Mouse (Mus musculus) neural tube, embryonic 11.5 days (tissue): ENCODE data around the gene Taf9b. TPM values are rescaled to one million over a fixed set of nuclear protein-coding genes. Genes with fewer than 3 reads are reported as not detected.
A peak's percentile ranks its signal among the peaks of the same experiment; 100 is the strongest.
"Not testable (repeated sequence)": the region's sequence is repeated elsewhere in the genome, so short reads cannot be mapped to it uniquely, and the experiment has no call there.

Experiments
- ATAC-seq: fragments of 200-750 bp; cut with Nextera tagmentation; 2 replicates; pipeline ENCODE4 v1.8.0; 2017; ENCODE audit warnings: moderate number of reproducible peaks, mild to moderate bottlenecking, moderate TSS enrichment, moderate library complexity; ENCODE audit not compliant: insufficient read depth, low FRiP score, low TSS enrichment
- DNase-seq: peaks from one replicate; pipeline ENCODE4 v3.0.0-alpha.2; 2015; ENCODE audit warnings: low spot score
- H3K27ac ChIP-seq: fragments of 300-500 bp; sonication (generic); 2 replicates; pipeline ENCODE4 v1.5.1; 2014; ENCODE audit warnings: low read depth, mild to moderate bottlenecking, low read length
- H3K27me3 ChIP-seq: fragments of 300-500 bp; sonication (generic); 2 replicates; pipeline ENCODE4 v1.6.1; 2014; ENCODE audit warnings: mild to moderate bottlenecking, low read length, mixed read lengths; ENCODE audit not compliant: control insufficient read depth, insufficient read depth
- H3K36me3 ChIP-seq: fragments of 300-500 bp; sonication (generic); 2 replicates; pipeline ENCODE4 v1.6.1; 2014; ENCODE audit warnings: mild to moderate bottlenecking, low read length, moderate library complexity, mixed read lengths; ENCODE audit not compliant: control insufficient read depth, insufficient read depth
- H3K4me1 ChIP-seq: fragments of 300-500 bp; sonication (generic); 2 replicates; pipeline ENCODE4 v1.6.1; 2014; ENCODE audit warnings: low read length, mixed read lengths; ENCODE audit not compliant: control insufficient read depth, insufficient read depth
- H3K4me2 ChIP-seq: fragments of 300-500 bp; sonication (generic); 2 replicates; pipeline ENCODE4 v1.6.1; 2014; ENCODE audit warnings: low read depth, mild to moderate bottlenecking, moderate library complexity
- H3K4me3 ChIP-seq: fragments of 300-500 bp; sonication (generic); 2 replicates; pipeline ENCODE4 v1.5.1; 2014; ENCODE audit warnings: low read depth, low read length
- H3K9ac ChIP-seq: fragments of 300-500 bp; sonication (generic); 2 replicates; pipeline ENCODE4 v1.6.1; 2014; ENCODE audit warnings: mild to moderate bottlenecking, low read length
- H3K9me3 ChIP-seq: fragments of 300-500 bp; sonication (generic); 2 replicates; pipeline ENCODE4 v1.6.1; 2016; ENCODE audit warnings: low read length; ENCODE audit not compliant: control insufficient read depth
- WGBS: fragments of 180-500 bp; shearing (Covaris S2); extraction: QIAGEN DNeasy Blood & Tissue Kit; methylation state at CpG from one replicate; pipeline ENCODE4 v1.1.7; 2014; 5-methylcytosine and 5-hydroxymethylcytosine counted together
- polyA plus RNA-seq: library from polyadenylated mRNA; unstranded; fragments of >200 nt; fragmentation: Nextera tagmentation; extraction: Ambion mirVana; gene quantifications from 2 replicates; pipeline ENCODE4 v1.2.1, GENCODE M21; 2014

Taf9b gene
- 15.0 and 15.5 TPM in 2 replicates for polyA plus RNA-seq

DNA sequence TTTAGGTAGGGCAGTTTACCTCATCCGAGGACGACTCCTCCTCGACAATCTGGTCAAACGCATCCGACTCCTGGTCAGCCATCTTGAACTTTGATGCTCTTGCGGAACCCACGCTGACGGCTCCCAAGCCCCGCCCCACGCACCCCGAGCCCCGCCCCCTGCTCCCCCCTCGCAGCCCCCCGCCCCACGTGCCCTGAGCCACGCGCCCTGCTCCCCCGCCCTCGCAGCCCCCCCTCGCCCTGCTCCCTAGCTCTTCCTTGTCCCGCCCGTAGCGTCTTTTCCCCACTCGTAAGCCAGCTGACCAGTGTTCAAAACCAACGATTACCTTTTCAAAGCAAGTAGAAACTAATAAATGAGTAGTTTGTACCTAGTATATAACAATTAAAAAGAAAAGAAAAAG is at the start of gene Taf9b:
Taf9b (minus strand) TSS at position 101 of the 400 bp plus-strand sequence.
- Histone ChIP-seq H3K4me2 (no peak within 1 kb of the TSS; the same call in 1 of the 2 replicates), H3K36me3 (no peaks in the 10 kb centered on the region), H3K27me3 (no peaks in the 10 kb centered on the region), H3K9ac (no peak within 1 kb of the TSS), H3K9me3 (no peaks in the 10 kb centered on the region), H3K4me1 (no peaks in the 10 kb centered on the region), H3K27ac (no peak within 1 kb of the TSS), H3K4me3 (no peak within 1 kb of the TSS)
- ATAC-seq, result no peak
- DNase-seq, result no peak
- WGBS, result 85% methylated on average over 25 of the region's 25 CpGs

DNA sequence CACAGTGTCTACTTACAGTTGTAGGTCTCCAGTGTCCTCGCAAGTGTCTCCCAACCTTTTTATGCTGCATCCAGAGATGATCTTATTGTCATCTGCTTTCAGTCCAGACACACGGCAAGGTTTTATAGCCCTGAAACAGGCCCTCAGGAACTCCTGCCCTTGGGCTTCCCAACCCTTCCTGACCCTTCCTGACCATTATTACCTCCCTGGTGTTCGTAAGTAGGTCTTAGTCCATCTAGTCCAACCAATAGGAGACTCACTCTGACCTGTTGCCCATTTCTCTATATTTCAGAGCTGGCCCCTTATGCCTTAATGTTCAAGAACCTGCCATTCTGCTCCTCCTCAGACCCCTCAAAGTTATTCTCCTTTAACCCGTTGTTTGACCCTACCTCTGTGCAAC is 34.3 kb upstream of the Taf9b start, which contains the start of gene Fnd3c2:
Fnd3c2 (minus strand) TSS at position 101 of the 400 bp plus-strand sequence.
- no peaks in the 10 kb centered on the region for H3K9me3 ChIP-seq
- WGBS, result 84% methylated on average over 4 of the region's 4 CpGs
- no peak within 1 kb of the TSS for H3K27ac ChIP-seq
- DNase-seq (no peak), ATAC-seq (no peak)
- H3K27me3 ChIP-seq, result no peaks in the 10 kb centered on the region
- H3K9ac ChIP-seq, result no peak within 1 kb of the TSS
- no peaks in the 10 kb centered on the region for H3K36me3 ChIP-seq
- H3K4me3 ChIP-seq, result no peak within 1 kb of the TSS
- H3K4me1 ChIP-seq, result no peaks in the 10 kb centered on the region
- no peak within 1 kb of the TSS for H3K4me2 ChIP-seq

DNA sequence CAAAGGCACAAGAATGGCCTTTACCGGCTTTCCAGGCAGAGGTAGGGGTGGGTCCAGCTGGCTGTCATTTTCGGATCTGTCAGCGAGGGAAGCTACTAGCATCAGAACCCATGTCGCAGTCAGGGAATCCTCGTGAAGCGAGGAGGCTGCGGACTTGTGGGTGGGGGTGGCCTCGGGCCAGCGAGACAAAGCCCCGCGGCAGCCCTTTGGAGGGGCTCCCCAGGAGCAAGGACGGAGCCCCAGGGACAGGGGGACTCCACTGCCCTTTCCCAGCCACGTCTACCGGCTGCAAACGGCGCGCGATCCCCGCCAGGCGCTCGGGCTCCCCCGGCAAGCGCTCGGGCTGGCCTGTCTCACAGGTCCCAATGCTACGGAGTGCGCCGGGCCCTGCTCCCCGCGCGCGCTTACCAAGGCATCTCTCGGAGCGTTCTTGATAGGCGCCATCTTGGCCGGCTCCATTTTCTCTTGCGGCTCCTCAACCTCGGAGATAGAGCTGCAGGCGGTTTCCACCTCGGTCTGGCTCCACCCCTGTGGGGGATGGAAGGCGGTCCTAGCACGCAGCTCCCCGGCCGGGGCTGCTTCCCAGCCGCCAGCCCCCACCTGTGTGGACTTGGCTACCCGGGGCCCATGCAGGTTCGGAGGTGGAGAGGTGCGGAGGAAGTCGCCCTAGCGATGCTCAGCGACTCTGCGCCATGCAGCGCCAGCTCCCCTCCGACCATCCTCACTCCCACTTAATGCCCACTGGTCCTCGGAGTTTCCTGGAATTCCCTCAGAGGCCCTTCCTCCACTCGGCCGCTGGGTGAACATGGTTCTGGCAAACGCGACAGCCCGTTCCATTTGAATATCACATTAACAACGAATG is 1.6 kb downstream of the Taf9b start:
- WGBS, result 22% methylated on average over 57 of the region's 60 CpGs
- peak; percentile 91 for ATAC-seq

DNA sequence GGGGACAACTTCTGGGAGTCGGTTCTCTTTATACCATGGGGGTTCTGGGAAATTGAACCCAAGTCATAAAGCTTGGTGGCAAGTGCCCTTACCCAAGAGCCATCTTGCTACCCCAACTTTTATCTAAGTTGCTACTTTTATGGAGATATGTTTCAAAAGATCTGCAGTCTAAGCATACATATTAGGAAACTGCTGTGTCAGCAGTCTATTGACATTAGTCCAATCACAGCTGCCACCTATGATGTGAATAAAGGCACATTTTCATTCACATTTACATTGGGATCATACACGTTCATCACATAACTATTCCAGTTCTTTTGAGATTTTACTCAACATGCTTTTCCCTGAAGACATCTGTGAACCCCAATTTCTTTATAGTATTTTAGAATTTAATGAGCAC is 11.9 kb downstream of the Taf9b start:
- Histone ChIP-seq H3K27ac (no peak overlapping the region), H3K9me3 (no peaks in the 10 kb centered on the region), H3K4me3 (no peak overlapping the region), H3K36me3 (no peaks in the 10 kb centered on the region), H3K9ac (no peak overlapping the region), H3K4me2 (no peak overlapping the region), H3K4me1 (no peaks in the 10 kb centered on the region), H3K27me3 (no peaks in the 10 kb centered on the region)
- WGBS, result 89% methylated on average over 2 of the region's 2 CpGs
- DNase-seq (no peak), ATAC-seq (no peak)

More for the DNA sequence above, 1.6 kb downstream of the Taf9b start:
- no peaks in the 10 kb centered on the region for H3K9me3 ChIP-seq
- H3K36me3 ChIP-seq, result no peaks in the 10 kb centered on the region
- H3K27ac ChIP-seq, result peak overlapping the region; percentile 39; the same call in 1 of the 2 replicates
- no peaks in the 10 kb centered on the region for H3K4me1 ChIP-seq
- H3K4me2 ChIP-seq, result peak overlapping the region; percentile 43
- peak overlapping the region; percentile 74 for H3K9ac ChIP-seq
- peak; percentile 78 for DNase-seq
- H3K27me3 ChIP-seq, result no peaks in the 10 kb centered on the region
- H3K4me3 ChIP-seq, result peak overlapping the region; percentile 56

DNA sequence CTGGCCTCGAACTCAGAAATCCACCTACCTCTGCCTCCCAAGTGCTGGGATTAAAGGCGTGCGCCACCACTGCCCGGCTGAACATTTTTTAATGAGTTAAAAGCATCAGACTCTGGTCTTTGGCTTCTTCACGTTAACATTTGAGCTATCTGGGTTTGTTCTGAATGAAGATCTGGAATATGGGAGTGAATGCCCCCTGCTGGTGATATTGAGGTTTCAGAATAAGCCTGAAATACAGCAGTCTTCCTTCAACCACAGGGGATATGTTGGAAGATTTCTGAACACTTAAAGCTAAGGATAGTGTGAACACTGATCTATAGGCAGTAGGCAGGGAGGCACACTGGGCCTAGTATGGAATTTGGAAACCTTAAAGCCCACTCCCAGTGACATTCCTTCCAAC is 22.1 kb downstream of the Taf9b start:
- no peak for ATAC-seq
- H3K27ac ChIP-seq, result no peak overlapping the region
- no peaks in the 10 kb centered on the region for H3K27me3 ChIP-seq
- no peak overlapping the region for H3K4me2 ChIP-seq
- H3K4me1 ChIP-seq, result no peaks in the 10 kb centered on the region
- H3K9me3 ChIP-seq, result no peaks in the 10 kb centered on the region
- no peak for DNase-seq
- WGBS, result 83% methylated on average over 5 of the region's 5 CpGs
- H3K36me3 ChIP-seq, result peaks cover 4% of the 10 kb centered on the region
- H3K4me3 ChIP-seq, result no peak overlapping the region
- H3K9ac ChIP-seq, result no peak overlapping the region

DNA sequence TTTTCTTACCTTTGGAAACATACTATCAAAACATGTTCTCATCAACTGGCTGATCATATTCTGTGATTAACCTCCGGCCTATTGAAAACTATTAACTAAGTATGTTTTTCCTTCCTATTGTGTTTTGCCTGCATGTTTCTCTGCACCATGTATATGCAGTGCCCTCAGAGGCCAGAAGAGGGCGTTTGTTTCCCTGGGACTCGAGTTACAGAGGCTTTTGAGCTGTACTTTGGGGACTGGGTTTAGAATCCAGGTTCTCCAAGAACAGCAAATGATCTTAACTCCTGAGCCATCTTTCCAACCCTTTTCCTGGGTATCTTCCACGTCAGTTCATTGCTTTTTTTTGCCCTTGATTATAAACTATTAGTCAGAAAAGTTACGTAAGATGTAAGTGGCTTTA is 23.6 kb downstream of the Taf9b start:
- no peak overlapping the region for H3K27ac ChIP-seq
- ATAC-seq (no peak), DNase-seq (no peak)
- H3K27me3 ChIP-seq, result no peaks in the 10 kb centered on the region
- H3K9me3 ChIP-seq, result no peaks in the 10 kb centered on the region
- no peaks in the 10 kb centered on the region for H3K4me1 ChIP-seq
- H3K9ac ChIP-seq, result no peak overlapping the region
- H3K4me3 ChIP-seq, result no peak overlapping the region
- H3K4me2 ChIP-seq, result no peak overlapping the region
- 75% methylated on average over 5 of the region's 5 CpGs for WGBS
- H3K36me3 ChIP-seq, result peaks cover 4% of the 10 kb centered on the region

DNA sequence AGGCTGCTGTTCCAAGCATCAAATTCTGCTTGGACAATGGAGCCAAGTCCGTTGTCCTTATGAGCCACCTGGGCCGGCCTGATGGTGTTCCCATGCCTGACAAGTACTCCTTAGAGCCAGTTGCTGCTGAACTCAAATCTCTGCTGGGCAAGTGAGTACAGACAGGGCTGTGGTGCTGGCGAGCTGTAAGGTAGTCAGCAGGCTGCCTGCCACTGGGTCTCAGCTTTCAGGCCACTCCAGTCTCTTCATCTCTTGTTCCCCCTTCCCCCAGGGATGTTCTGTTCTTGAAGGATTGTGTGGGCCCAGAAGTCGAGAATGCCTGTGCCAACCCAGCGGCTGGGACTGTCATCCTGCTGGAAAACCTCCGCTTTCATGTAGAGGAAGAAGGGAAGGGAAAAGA is 26.6 kb downstream of the Taf9b start:
- H3K36me3 ChIP-seq, ATAC-seq: not testable (repeated sequence)
- 85% methylated on average over 6 of the region's 6 CpGs for WGBS

DNA sequence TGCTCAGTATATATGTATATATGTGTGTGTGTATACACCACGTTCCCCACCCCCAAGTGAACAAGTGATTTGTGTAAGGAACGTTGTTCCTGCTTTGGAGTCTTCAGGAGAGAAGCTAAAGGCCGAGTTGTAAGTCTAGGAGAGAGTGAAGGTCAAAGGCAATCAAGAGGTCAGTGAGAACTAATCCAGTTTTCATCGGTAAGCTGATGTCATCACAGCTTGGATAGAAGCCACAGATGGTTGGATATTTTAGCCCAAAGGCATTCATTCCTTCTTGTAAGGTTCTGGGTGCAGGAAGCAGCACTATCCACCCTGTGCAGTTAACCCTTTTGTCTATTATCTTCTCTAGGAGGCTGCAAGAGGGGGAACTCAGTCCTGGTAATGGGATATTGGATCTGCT is 30.9 kb downstream of the Taf9b start:
- H3K27me3 ChIP-seq, result no peaks in the 10 kb centered on the region
- WGBS, result 55% methylated on average over 4 of the region's 4 CpGs
- no peaks in the 10 kb centered on the region for H3K36me3 ChIP-seq
- no peak overlapping the region for H3K4me3 ChIP-seq
- H3K4me1 ChIP-seq, result 0 out of 2 replicates have a peak, but pooled peaks cover 3% of the 10 kb centered on the region
- ATAC-seq (no peak), DNase-seq (no peak)
- H3K4me2 ChIP-seq, result peak overlapping the region; percentile 19; the same call in 1 of the 2 replicates
- H3K9ac ChIP-seq, result no peak overlapping the region
- H3K9me3 ChIP-seq, result no peaks in the 10 kb centered on the region
- no peak overlapping the region for H3K27ac ChIP-seq

More for the DNA sequence above, 26.6 kb downstream of the Taf9b start:
- H3K27ac ChIP-seq, H3K4me1 ChIP-seq, H3K4me2 ChIP-seq, H3K9ac ChIP-seq, H3K27me3 ChIP-seq, DNase-seq, H3K4me3 ChIP-seq, H3K9me3 ChIP-seq: not testable (repeated sequence)

DNA sequence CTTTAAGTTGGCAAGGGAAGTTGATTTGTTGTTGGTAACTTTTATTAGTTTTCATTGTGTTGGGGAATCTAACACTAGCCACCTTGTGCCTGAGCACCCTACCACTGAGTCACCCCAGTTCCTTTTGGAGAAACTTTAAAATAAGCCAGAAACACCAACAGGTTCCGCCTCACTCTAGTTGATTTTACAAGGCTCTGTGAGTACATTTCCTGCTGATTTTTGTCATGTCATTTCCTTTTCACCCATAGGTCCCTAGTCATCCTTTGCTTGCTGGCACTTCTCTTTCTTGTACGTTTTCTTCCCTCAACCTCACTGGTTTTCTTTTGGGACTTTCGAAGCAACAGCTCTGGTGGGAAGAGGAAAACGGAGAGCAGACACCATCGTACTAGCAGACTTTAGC is 31.6 kb downstream of the Taf9b start:
- DNase-seq (no peak), ATAC-seq (no peak)
- Histone ChIP-seq H3K27me3 (no peaks in the 10 kb centered on the region), H3K9ac (no peak overlapping the region), H3K36me3 (no peaks in the 10 kb centered on the region), H3K4me1 (0 out of 2 replicates have a peak, but pooled peaks cover 3% of the 10 kb centered on the region), H3K4me2 (peak overlapping the region; percentile 47), H3K27ac (no peak overlapping the region), H3K4me3 (peak overlapping the region; percentile 51), H3K9me3 (no peaks in the 10 kb centered on the region)
- WGBS, result 64% methylated on average over 5 of the region's 5 CpGs
